8 mouse cellular contexts compared by ENCODE assay signal in genomic region chr17:51179195-51179953, GRCm38 (mm10). TPM values are rescaled to one million over a fixed set of nuclear protein-coding genes. Genes with fewer than 3 reads are reported as not detected.
A peak's percentile ranks its signal among the peaks of the same experiment; 100 is the strongest.
DNase-seq lines count a peak whose midpoint lies in the region; ATAC-seq lines count a peak whose summit lies in the region.

Gene Tbc1d5 (minus strand): TSS chr17:51179352.

- no peaks in the 10 kb centered on the region for H3K27me3 ChIP-seq in hindbrain, embryonic 11.5 days (ENCODE audit: control insufficient read depth, insufficient read depth, low read length)

- H3K9me3 ChIP-seq in hindbrain, embryonic 11.5 days (ENCODE audit: control insufficient read depth, low read length) = no peaks in the 10 kb centered on the region

- peak within 1 kb of the TSS; percentile 79 for H3K4me3 ChIP-seq in hindbrain, embryonic 11.5 days (ENCODE audit: low read depth, low read length)

- peak within 1 kb of the TSS; percentile 98 for H3K27ac ChIP-seq in hindbrain, embryonic 11.5 days (ENCODE audit: low read depth, low read length)

- peak within 1 kb of the TSS; percentile 98 for H3K9ac ChIP-seq in hindbrain, embryonic 11.5 days (ENCODE audit: low read depth, low read length)

- 3% methylated on average over 51 of the region's 54 CpGs for WGBS in hindbrain, embryonic 11.5 days

- H3K4me2 ChIP-seq in hindbrain, embryonic 11.5 days (replicated peaks; ENCODE audit: low read depth, low read length) = peak within 1 kb of the TSS; percentile 58

- no peaks in the 10 kb centered on the region for H3K36me3 ChIP-seq in hindbrain, embryonic 11.5 days (ENCODE audit: control insufficient read depth, insufficient read depth, low read length)

- H3K4me1 ChIP-seq in hindbrain, embryonic 11.5 days (replicated peaks; ENCODE audit: control insufficient read depth, insufficient read depth, low read length) = no peaks in the 10 kb centered on the region

- DNase-seq in Muller cell, postnatal 12 days (ENCODE audit: inconsistent ontology term) = peak; percentile 95
- peak; percentile 96 for DNase-seq in cerebellum, adult 9-11 months
- DNase-seq in frontal cortex, adult 2 months (ENCODE audit: extremely low spot score in 1 of 2, low spot score in 1 of 2) = peak; percentile 86 to 93
- DNase-seq in hindbrain, embryonic 11.5 days (ENCODE audit: low spot score) = peak; percentile 90
- DNase-seq in layer of hippocampus, postnatal 10 days (ENCODE audit: low spot score in 2 of 2) = peak; percentile 90 to 93
- peak; percentile 95 for DNase-seq in lung, postnatal 10 days
- peak; percentile 92 for DNase-seq in ovary, postnatal 36 days (ENCODE audit: low spot score)
- peak; percentile 84 for DNase-seq in thymus, postnatal 25 days

- ATAC-seq in hindbrain, embryonic 11.5 days (ENCODE audit: low FRiP score) = peak; percentile 97

RNA-seq across cellular contexts. Expression of gene Tbc1d5, which starts in this region (rescaled TPM):
- 17.5 and 19.9 TPM in 2 replicates for polyA plus RNA-seq in frontal cortex, adult 2 months (2012; rRNA removed)
- 9.6 and 10.8 TPM in 2 replicates for polyA plus RNA-seq in hindbrain, embryonic 11.5 days (2014; fragmentation: Nextera tagmentation; extraction: Ambion mirVana)
- total RNA-seq in layer of hippocampus, postnatal 10 days (2021) = 10 to 100 TPM; 18.4 to 19.7 TPM

Comparison
In these comparisons a context has a peak if more than half of its experiments do, and no peak if none do; other contexts are left out.
1. Peak in every context shown above with its lines: DNase-seq, ATAC-seq, H3K4me3 ChIP-seq and H3K27ac ChIP-seq.